Mouse (Mus musculus) liver, embryonic 14.5 days (tissue): ENCODE results near the gene Mbnl2.

Experiments
- CTCF ChIP-seq: IDR thresholded peaks from 2 replicates; pipeline ENCODE4 v1.5.1; 2016; ENCODE audit warnings: antibody characterized with exemption, low read depth, control low read depth
- EP300 ChIP-seq: IDR thresholded peaks from 2 replicates; pipeline ENCODE4 v1.6.1; 2016; ENCODE audit warnings: antibody characterized with exemption, low read depth

- TF ChIP-seq CTCF (no peak), EP300 (no peak)
Observed at GRCm38 (mm10) chr14:120302913-120303548, 27.6 kb downstream of the Mbnl2 start.
